Mouse (Mus musculus) small intestine, adult 2 months (tissue): ENCODE results near the gene Disp2. TPM values are rescaled to one million over a fixed set of nuclear protein-coding genes. Genes with fewer than 3 reads are reported as not detected.

Experiments used
- H3K27ac ChIP-seq: fragments of 200-500 bp; 2 replicates; pipeline ENCODE4 v1.5.1; 2012; ENCODE audit warnings: low read depth, low read length, control low read depth, inconsistent platforms; ENCODE audit not compliant: insufficient read depth
- H3K27me3 ChIP-seq: fragments of 200-500 bp; 2 replicates; pipeline ENCODE4 v1.6.1; 2012; ENCODE audit warnings: mild to moderate bottlenecking, moderate library complexity, low read length, inconsistent platforms; ENCODE audit not compliant: control insufficient read depth, insufficient read depth
- H3K36me3 ChIP-seq: fragments of 200-500 bp; 2 replicates; pipeline ENCODE4 v1.6.1; 2012; ENCODE audit warnings: mild to moderate bottlenecking, low read length, control low read depth, inconsistent platforms; ENCODE audit not compliant: control insufficient read depth, insufficient read depth
- H3K4me1 ChIP-seq: fragments of 200-500 bp; 2 replicates; pipeline ENCODE4 v1.6.1; 2012; ENCODE audit warnings: low read length, inconsistent platforms, mixed read lengths; ENCODE audit not compliant: control insufficient read depth, insufficient read depth, insufficient read length
- H3K4me3 ChIP-seq: fragments of 200-500 bp; 2 replicates; pipeline ENCODE4 v1.5.1; 2012; ENCODE audit warnings: low read depth, mild to moderate bottlenecking, control low read depth, inconsistent platforms, low read length, moderate library complexity
- CTCF ChIP-seq: fragments of 200-500 bp; IDR thresholded peaks from 2 replicates; pipeline ENCODE4 v1.5.1; 2012; ENCODE audit warnings: low read depth, mild to moderate bottlenecking, control low read depth, inconsistent platforms, low read length, moderate library complexity, mixed read lengths; ENCODE audit not compliant: insufficient replicate concordance, insufficient read length; ENCODE audit errors: extremely low read depth
- POLR2A ChIP-seq: fragments of 200-500 bp; IDR thresholded peaks from 2 replicates; pipeline ENCODE4 v1.6.1; 2012; ENCODE audit warnings: low read depth, mild to moderate bottlenecking, control low read depth, inconsistent platforms, low read length, moderate library complexity
- WGBS: fragments of 180-500 bp; shearing (Covaris S2); methylation state at CpG from one replicate; pipeline ENCODE4 v1.1.7; 2018; 5-methylcytosine and 5-hydroxymethylcytosine counted together
- polyA plus RNA-seq: library from polyadenylated mRNA; depleted of rRNA; stranded (reverse); fragments of >200 nt; gene quantifications from 2 replicates; pipeline ENCODE4 v1.2.3, GENCODE M21; 2012

The Disp2 gene
- polyA plus RNA-seq, 1 experiment, result 3.5 TPM

DNA sequence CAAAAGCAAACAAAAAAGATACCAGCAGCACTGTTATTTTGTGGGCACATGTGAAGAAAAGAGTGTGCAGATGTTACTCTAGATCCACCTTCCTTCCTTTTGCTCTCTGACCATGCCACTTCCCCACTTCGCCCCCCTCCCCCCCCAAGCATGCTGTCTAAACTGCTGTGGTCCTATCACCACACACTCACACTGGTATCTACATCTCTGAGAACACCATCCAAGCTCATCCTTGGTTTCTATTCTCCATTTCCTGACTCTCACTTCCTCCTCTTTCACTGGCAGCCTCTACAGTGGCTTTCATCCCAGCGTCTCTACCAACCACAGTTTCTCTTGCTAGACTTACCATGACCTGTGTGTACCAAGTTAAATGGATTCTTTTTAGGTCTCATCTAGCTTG is 25.0 kb downstream of the Disp2 start:
- H3K4me3 ChIP-seq, result no peak overlapping the region
- 70% methylated on average over 2 of the region's 2 CpGs for WGBS
- H3K4me1 ChIP-seq, result no peaks in the 10 kb centered on the region; the same call in 1 of the 2 replicates
- H3K27ac ChIP-seq, result no peak overlapping the region
- TF ChIP-seq POLR2A, result no peak
- no peak for TF ChIP-seq CTCF
- no peaks in the 10 kb centered on the region for H3K27me3 ChIP-seq
- no peaks in the 10 kb centered on the region for H3K36me3 ChIP-seq

DNA sequence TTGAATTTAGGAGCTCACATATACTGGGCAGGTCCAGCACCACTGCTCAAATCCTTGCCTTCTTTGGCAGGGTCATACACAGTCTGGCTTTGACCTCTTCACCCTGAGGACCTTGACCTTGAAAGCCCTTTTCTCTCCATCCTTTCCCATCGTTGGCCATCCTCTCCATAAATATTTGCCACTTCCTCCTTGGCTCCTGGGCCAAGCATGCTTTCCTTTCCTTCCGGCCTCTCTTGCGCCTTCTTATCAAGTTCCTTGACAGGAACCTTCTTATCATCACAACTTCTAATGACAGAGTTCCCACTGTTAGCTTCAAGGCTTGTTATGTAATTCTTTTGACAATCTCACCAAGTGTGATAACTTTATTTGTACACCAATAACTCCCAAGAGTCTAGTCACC is 25.6 kb downstream of the Disp2 start:
- TF ChIP-seq CTCF (no peak), POLR2A (no peak)
- Histone ChIP-seq H3K27me3 (no peaks in the 10 kb centered on the region), H3K36me3 (no peaks in the 10 kb centered on the region), H3K27ac (no peak overlapping the region), H3K4me3 (no peak overlapping the region), H3K4me1 (no peaks in the 10 kb centered on the region; the same call in 1 of the 2 replicates)
- WGBS, result 12% methylated on average over 3 of the region's 3 CpGs

GRCm38 (mm10) chr2:118805756-118806155 is 26.2 kb downstream of the Disp2 start:
- no peak overlapping the region for H3K4me3 ChIP-seq
- no peaks in the 10 kb centered on the region; the same call in 1 of the 2 replicates for H3K4me1 ChIP-seq
- H3K27me3 ChIP-seq, result no peaks in the 10 kb centered on the region
- WGBS, result 18% methylated on average over 3 of the region's 3 CpGs
- H3K36me3 ChIP-seq, result no peaks in the 10 kb centered on the region
- TF ChIP-seq CTCF (no peak), POLR2A (no peak)
- H3K27ac ChIP-seq, result no peak overlapping the region

- Histone ChIP-seq H3K36me3 (no peaks in the 10 kb centered on the region), H3K27me3 (no peaks in the 10 kb centered on the region), H3K4me1 (no peaks in the 10 kb centered on the region; the same call in 1 of the 2 replicates), H3K4me3 (no peak overlapping the region), H3K27ac (no peak overlapping the region)
- 88% methylated on average over 4 of the region's 4 CpGs for WGBS
- TF ChIP-seq CTCF, result no peak
- no peak for TF ChIP-seq POLR2A
These were observed 27.3 kb downstream of the Disp2 start for GRCm38 (mm10) chr2:118806860-118807259.

- Histone ChIP-seq H3K4me3 (no peak overlapping the region), H3K4me1 (peaks cover 2% of the 10 kb centered on the region), H3K27me3 (no peaks in the 10 kb centered on the region), H3K27ac (no peak overlapping the region), H3K36me3 (no peaks in the 10 kb centered on the region)
- TF ChIP-seq POLR2A, result no peak
- TF ChIP-seq CTCF, result no peak
- WGBS, result 72% methylated on average over 2 of the region's 2 CpGs
These were observed 31.3 kb downstream of the Disp2 start for GRCm38 (mm10) chr2:118810861-118811260.

DNA sequence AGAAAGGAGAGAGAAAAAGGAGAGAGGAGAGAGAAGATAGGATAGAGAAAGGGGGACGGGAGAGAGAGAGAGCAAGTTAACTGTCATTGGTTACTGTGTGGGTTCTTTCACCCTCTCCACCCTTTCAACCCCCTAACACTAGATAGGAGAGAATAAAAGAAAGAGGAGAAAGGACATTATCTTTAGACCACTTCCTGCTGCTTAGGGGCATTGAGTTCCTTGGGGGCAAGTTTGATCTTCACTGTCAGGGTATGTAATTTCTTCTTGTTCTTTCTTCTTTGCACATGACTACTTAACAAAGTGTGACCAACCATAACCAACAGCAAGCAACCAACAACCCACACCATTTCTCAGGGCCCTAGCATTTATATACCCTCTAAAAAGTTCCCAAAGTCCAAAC is 33.2 kb downstream of the Disp2 start:
- Histone ChIP-seq H3K27ac (no peak overlapping the region), H3K4me3 (no peak overlapping the region), H3K36me3 (peaks cover 3% of the 10 kb centered on the region; the same call in 1 of the 2 replicates), H3K4me1 (peaks cover 2% of the 10 kb centered on the region), H3K27me3 (no peaks in the 10 kb centered on the region)
- 72% methylated on average over 1 of the region's 1 CpGs for WGBS
- TF ChIP-seq POLR2A (no peak), CTCF (no peak)

GRCm38 (mm10) chr2:118813981-118814836 is 34.7 kb downstream of the Disp2 start, which contains the start of gene Knstrn:
Knstrn (plus strand) TSS chr2:118814003.
- Histone ChIP-seq H3K4me3 (peak within 1 kb of the TSS; percentile 96), H3K36me3 (peaks cover 4% of the 10 kb centered on the region; the same call in 1 of the 2 replicates), H3K4me1 (peaks cover 2% of the 10 kb centered on the region), H3K27me3 (no peaks in the 10 kb centered on the region), H3K27ac (no peak within 1 kb of the TSS)
- WGBS, result under 1% methylated on average over 49 of the region's 49 CpGs
- TF ChIP-seq POLR2A (peak; percentile 43), CTCF (no peak)
